Mouse (Mus musculus) midbrain, postnatal 0 days (tissue): Measurements from ENCODE around the gene Vwa5b1. TPM values are rescaled to one million over a fixed set of nuclear protein-coding genes. Genes with fewer than 3 reads are reported as not detected.
A peak's percentile ranks its signal among the peaks of the same experiment; 100 is the strongest.

Experiments used
- ATAC-seq: fragments of 200-750 bp; cut with Nextera tagmentation; 2 replicates; pipeline ENCODE4 v1.8.0; 2017; ENCODE audit warnings: moderate number of reproducible peaks, mild to moderate bottlenecking, moderate TSS enrichment, moderate library complexity; ENCODE audit not compliant: low FRiP score
- DNase-seq: peaks from one replicate; pipeline ENCODE4 v3.0.0-alpha.2; 2015; ENCODE audit warnings: low spot score
- H3K27ac ChIP-seq: fragments of 300-500 bp; sonication (generic); 2 replicates; pipeline ENCODE4 v1.5.1; 2014; ENCODE audit warnings: low read depth, mild to moderate bottlenecking, low read length, mixed read lengths
- H3K27me3 ChIP-seq: fragments of 300-500 bp; sonication (generic); 2 replicates; pipeline ENCODE4 v1.6.1; 2014; ENCODE audit warnings: low read length, control low read depth, mixed read lengths; ENCODE audit not compliant: insufficient read depth
- H3K36me3 ChIP-seq: fragments of 300-500 bp; sonication (generic); 2 replicates; pipeline ENCODE4 v1.6.1; 2014; ENCODE audit warnings: low read length, control low read depth, mixed read lengths; ENCODE audit not compliant: insufficient read depth
- H3K4me1 ChIP-seq: fragments of 300-500 bp; sonication (generic); 2 replicates; pipeline ENCODE4 v1.6.1; 2014; ENCODE audit warnings: mild to moderate bottlenecking, control low read depth, antibody characterized with exemption, low read length, mixed read lengths; ENCODE audit not compliant: insufficient read depth
- H3K4me2 ChIP-seq: fragments of 300-500 bp; sonication (generic); 2 replicates; pipeline ENCODE4 v1.6.1; 2014; ENCODE audit warnings: low read depth, mild to moderate bottlenecking, low read length, mixed read lengths; ENCODE audit not compliant: poor library complexity, severe bottlenecking
- H3K4me3 ChIP-seq: fragments of 300-500 bp; sonication (generic); 2 replicates; pipeline ENCODE4 v1.5.1; 2014; ENCODE audit warnings: low read depth, mild to moderate bottlenecking, low read length, moderate library complexity
- H3K9ac ChIP-seq: fragments of 300-500 bp; sonication (generic); replicated peaks from 2 replicates; pipeline ENCODE4 v1.6.1; 2014; ENCODE audit warnings: mild to moderate bottlenecking, low read length, moderate library complexity, mixed read lengths; ENCODE audit not compliant: poor library complexity, severe bottlenecking
- H3K9me3 ChIP-seq: fragments of 300-500 bp; sonication (generic); 2 replicates; pipeline ENCODE4 v1.6.1; 2016; ENCODE audit warnings: low read length, control low read depth
- CTCF ChIP-seq: IDR thresholded peaks from 2 replicates; pipeline ENCODE4 v1.5.1; 2016; ENCODE audit warnings: antibody characterized with exemption, mild to moderate bottlenecking
- WGBS: fragments of 180-500 bp; shearing (Covaris S2); extraction: QIAGEN DNeasy Blood & Tissue Kit; methylation state at CpG from one replicate; pipeline ENCODE4 v1.1.7; 2014; 5-methylcytosine and 5-hydroxymethylcytosine counted together
- polyA plus RNA-seq: library from polyadenylated mRNA; unstranded; fragments of >200 nt; fragmentation: Nextera tagmentation; extraction: Ambion mirVana; gene quantifications from 2 replicates; pipeline ENCODE4 v1.2.1, GENCODE M21; 2015
- total RNA-seq: library from RNA; depleted of rRNA; stranded (reverse); fragments of >200 nt; gene quantifications from 2 replicates; pipeline ENCODE4 v1.2.3, GENCODE M21; 2014; rRNA removed

Vwa5b1 gene
- total RNA-seq (8.8 and 16.9 TPM in 2 replicates), polyA plus RNA-seq (2.1 and 3.1 TPM in 2 replicates)

GRCm38 (mm10) chr4:138635428-138636145 lies at the start of gene Vwa5b1:
Gene Vwa5b1 (minus strand): TSS chr4:138635884.
- ATAC-seq (peak; percentile 75), DNase-seq (peak; percentile 85)
- H3K4me1 ChIP-seq, result peaks cover 9% of the 10 kb centered on the region; the same call in 1 of the 2 replicates
- peak within 1 kb of the TSS; percentile 29 for H3K4me2 ChIP-seq
- no peaks in the 10 kb centered on the region for H3K27me3 ChIP-seq
- TF ChIP-seq CTCF, result no peak
- 0 out of 2 replicates have a peak within 1 kb of the TSS, but pooled peaks have one; percentile 6 for H3K4me3 ChIP-seq
- 0 out of 2 replicates have a peak within 1 kb of the TSS, but pooled peaks have one; percentile 43 for H3K27ac ChIP-seq
- peak within 1 kb of the TSS; percentile 19; the same call in 1 of the 2 replicates for H3K9ac ChIP-seq
- no peaks in the 10 kb centered on the region for H3K9me3 ChIP-seq
- 19% methylated on average over 8 of the region's 8 CpGs for WGBS
- H3K36me3 ChIP-seq, result no peaks in the 10 kb centered on the region

DNA sequence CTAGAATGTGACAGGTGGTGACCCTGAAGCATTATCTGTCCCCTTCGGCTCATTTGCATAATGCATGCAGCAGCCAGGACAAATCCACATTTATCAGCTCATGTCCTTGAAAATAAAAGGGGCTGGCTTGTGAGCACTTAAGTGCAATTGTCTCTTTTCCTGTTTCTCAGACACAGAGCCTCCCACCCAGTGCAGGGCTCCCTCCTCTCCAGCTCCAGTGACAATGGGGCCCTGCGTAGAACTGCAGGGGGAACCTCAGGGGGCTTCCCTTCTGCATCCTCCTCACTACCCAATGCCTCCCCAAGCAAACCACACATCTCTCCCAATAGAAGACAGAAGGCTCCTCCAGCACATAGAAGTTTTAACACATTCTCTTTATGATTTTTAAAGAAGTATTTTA lies 47.1 kb upstream of the Vwa5b1 start:
- ATAC-seq, result no peak
- Histone ChIP-seq H3K4me3 (no peak overlapping the region), H3K4me1 (no peaks in the 10 kb centered on the region), H3K9me3 (no peaks in the 10 kb centered on the region), H3K27ac (no peak overlapping the region), H3K4me2 (no peak overlapping the region), H3K27me3 (no peaks in the 10 kb centered on the region), H3K36me3 (no peaks in the 10 kb centered on the region), H3K9ac (no peak overlapping the region)
- WGBS, result 30% methylated on average over 2 of the region's 2 CpGs
- TF ChIP-seq CTCF, result no peak
- DNase-seq, result no peak

- no peaks in the 10 kb centered on the region for H3K9me3 ChIP-seq
- H3K4me3 ChIP-seq, result no peak overlapping the region
- TF ChIP-seq CTCF, result no peak
- no peak overlapping the region for H3K27ac ChIP-seq
- H3K36me3 ChIP-seq, result no peaks in the 10 kb centered on the region
- no peaks in the 10 kb centered on the region for H3K27me3 ChIP-seq
- 0 out of 2 replicates have a peak, but pooled peaks cover 2% of the 10 kb centered on the region for H3K4me1 ChIP-seq
- no peak overlapping the region for H3K4me2 ChIP-seq
- H3K9ac ChIP-seq, result no peak overlapping the region
- ATAC-seq, result no peak
- 81% methylated on average over 4 of the region's 4 CpGs for WGBS
- no peak for DNase-seq
These were observed 44.4 kb upstream of the Vwa5b1 start for GRCm38 (mm10) chr4:138680124-138680523.

- H3K4me2 ChIP-seq, result peak overlapping the region; percentile 43
- TF ChIP-seq CTCF, result no peak
- H3K36me3 ChIP-seq, result no peaks in the 10 kb centered on the region
- no peaks in the 10 kb centered on the region for H3K9me3 ChIP-seq
- 0 out of 2 replicates have a peak overlapping the region, but pooled peaks have one; percentile 15 for H3K9ac ChIP-seq
- H3K27me3 ChIP-seq, result no peaks in the 10 kb centered on the region
- H3K4me1 ChIP-seq, result 0 out of 2 replicates have a peak, but pooled peaks cover 2% of the 10 kb centered on the region
- peak overlapping the region; percentile 14; the same call in 1 of the 2 replicates for H3K4me3 ChIP-seq
- 19% methylated on average over 16 of the region's 16 CpGs for WGBS
- H3K27ac ChIP-seq, result peak overlapping the region; percentile 33; the same call in 1 of the 2 replicates
- peak; percentile 93 for DNase-seq
- no peak for ATAC-seq
These were observed 41.9 kb upstream of the Vwa5b1 start for GRCm38 (mm10) chr4:138677579-138677978.

DNA sequence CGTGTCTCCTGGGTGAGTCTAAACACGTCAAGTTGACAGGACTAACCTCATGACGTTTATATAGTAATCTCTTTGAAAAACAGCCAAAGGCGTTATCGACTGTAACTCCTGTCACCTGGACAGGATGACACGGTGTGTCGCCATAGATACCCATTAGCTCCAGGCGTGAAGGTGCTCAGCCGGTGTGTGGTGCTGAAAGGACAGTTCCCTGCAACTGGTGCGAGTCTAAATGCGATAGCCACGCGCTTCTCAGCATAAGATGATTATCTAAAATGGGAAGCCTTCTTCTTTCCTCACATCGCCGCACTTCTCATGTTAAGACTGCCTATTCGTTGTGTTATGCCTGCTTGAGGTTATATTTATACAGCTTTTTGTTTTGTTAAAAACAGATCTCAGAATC lies 40.8 kb upstream of the Vwa5b1 start:
- Histone ChIP-seq H3K36me3 (no peaks in the 10 kb centered on the region), H3K9me3 (no peaks in the 10 kb centered on the region), H3K9ac (no peak overlapping the region), H3K27me3 (no peaks in the 10 kb centered on the region), H3K4me3 (no peak overlapping the region), H3K27ac (no peak overlapping the region), H3K4me2 (no peak overlapping the region), H3K4me1 (0 out of 2 replicates have a peak, but pooled peaks cover 2% of the 10 kb centered on the region)
- ATAC-seq, result no peak
- DNase-seq, result no peak
- WGBS, result 12% methylated on average over 16 of the region's 16 CpGs
- TF ChIP-seq CTCF, result no peak

GRCm38 (mm10) chr4:138672160-138672559 lies 36.5 kb upstream of the Vwa5b1 start:
- no peak overlapping the region for H3K4me3 ChIP-seq
- TF ChIP-seq CTCF, result no peak
- H3K27me3 ChIP-seq, result no peaks in the 10 kb centered on the region
- no peaks in the 10 kb centered on the region for H3K36me3 ChIP-seq
- DNase-seq (no peak), ATAC-seq (no peak)
- 36% methylated on average over 4 of the region's 4 CpGs for WGBS
- H3K4me2 ChIP-seq, result no peak overlapping the region
- no peak overlapping the region for H3K9ac ChIP-seq
- no peaks in the 10 kb centered on the region for H3K9me3 ChIP-seq
- no peak overlapping the region for H3K27ac ChIP-seq
- H3K4me1 ChIP-seq, result 0 out of 2 replicates have a peak, but pooled peaks cover 2% of the 10 kb centered on the region
